Mouse (Mus musculus): Measurements from ENCODE around the gene Eif3d.

GRCm38 (mm10) chr15:77988541-77988940 is 17.9 kb upstream of the Eif3d start:
- no peak for TF ChIP-seq TAL1 (IDR thresholded peaks at IDR 0.05; ENCODE audit: low read length)
- TF ChIP-seq EP300 (IDR thresholded peaks at IDR 0.05; ENCODE audit: low read depth in 1 of 2, low read length in 2 of 2), result no peak
- TF ChIP-seq MAZ (IDR thresholded peaks at IDR 0.05; ENCODE audit: low read depth, low read length), result no peak
- no peak for TF ChIP-seq MAFK (IDR thresholded peaks at IDR 0.05; ENCODE audit: borderline replicate concordance, low read depth, low read length)
- no peak for TF ChIP-seq POLR2A (IDR thresholded peaks at IDR 0.05; ENCODE audit: control insufficient read depth in 1 of 2, insufficient read depth in 1 of 2, low read depth in 1 of 2, low read length in 2 of 2, poor library complexity in 1 of 2)
- no peak for TF ChIP-seq CTCF (IDR thresholded peaks at IDR 0.05 in 2 of 3, conservative IDR thresholded peaks at IDR 0.05 in 1 of 3; ENCODE audit: control insufficient read depth in 1 of 3, insufficient read depth in 1 of 3, low read depth in 2 of 3, low read length in 3 of 3, poor library complexity in 1 of 3, severe bottlenecking in 1 of 3)
- TF ChIP-seq GATA1 (IDR thresholded peaks at IDR 0.05; ENCODE audit: low read depth, low read length), result no peak
- TF ChIP-seq TBP (IDR thresholded peaks at IDR 0.05; ENCODE audit: low read depth, low read length), result no peak

Data from MEL (cell line).